8 mouse cellular contexts compared by ENCODE assay signal in genomic region chr7:27688815-27689612, GRCm38 (mm10). TPM values are rescaled to one million over a fixed set of nuclear protein-coding genes. Genes with fewer than 3 reads are reported as not detected.
DNase-seq lines count a peak whose midpoint lies in the region; ATAC-seq lines count a peak whose summit lies in the region.

Gene Zfp607b, plus strand, starts transcription at chr7:27689340.

- H3K4me2 ChIP-seq in intestine, embryonic 14.5 days (ENCODE audit: low read length): peak within 1 kb of the TSS; percentile 60

- peak; percentile 79 to 80 for DNase-seq in adrenal gland, adult 18-20 months (ENCODE audit: low spot score in 2 of 2)
- peak; percentile 94 for DNase-seq in embryo, embryonic 11 days
- peak; percentile 93 for DNase-seq in gastrocnemius, postnatal 25 days
- DNase-seq in intestine, embryonic 14.5 days (ENCODE audit: low spot score): peak; percentile 84
- DNase-seq in left cerebral cortex, postnatal 14 days (ENCODE audit: low spot score in 2 of 2): peak; percentile 91 to 97
- DNase-seq in mesoderm, embryonic 11.5 days (ENCODE audit: low read depth, low spot score): peak; percentile 96
- peak; percentile 95 to 98 for DNase-seq in right cerebral cortex, postnatal 36 days (ENCODE audit: low spot score in 2 of 2)
- peak; percentile 95 for DNase-seq in yolk sac, embryonic 10.5 days (ENCODE audit: low spot score)

- H3K27me3 ChIP-seq in intestine, embryonic 14.5 days (replicated peaks; ENCODE audit: control insufficient read depth, insufficient read depth, low read length): no peaks in the 10 kb centered on the region

- H3K9ac ChIP-seq in intestine, embryonic 14.5 days (ENCODE audit: low read length): peak within 1 kb of the TSS; percentile 57

- H3K27ac ChIP-seq in intestine, embryonic 14.5 days (ENCODE audit: low read depth): peak within 1 kb of the TSS; percentile 64

- intact Hi-C loops in left cerebral cortex, postnatal 14 days (cut with DNase I): loop anchor here (5.0 to 10.0 kb wide), 3 partner anchors 38 to 354 kb away; partner anchors contain the start of genes Blvrb, Ltbp4 and Sptbn4

- 0 out of 2 replicates have a peak, but pooled peaks cover 5% of the 10 kb centered on the region for H3K4me1 ChIP-seq in intestine, embryonic 14.5 days (replicated peaks; ENCODE audit: control insufficient read depth, insufficient read depth, low read length)

- H3K9me3 ChIP-seq in intestine, embryonic 14.5 days (ENCODE audit: control insufficient read depth, low read length): no peaks in the 10 kb centered on the region

- H3K36me3 ChIP-seq in intestine, embryonic 14.5 days (ENCODE audit: control insufficient read depth, insufficient read depth, low read length): no peaks in the 10 kb centered on the region

- H3K4me3 ChIP-seq in intestine, embryonic 14.5 days (ENCODE audit: low read depth, low read length): peak within 1 kb of the TSS; percentile 40

- WGBS in intestine, embryonic 14.5 days: under 1% methylated on average over 19 of the region's 19 CpGs

- peak; percentile 99 for ATAC-seq in intestine, embryonic 14.5 days (replicated peaks; ENCODE audit: low FRiP score, low TSS enrichment, low read depth)

RNA-seq across cellular contexts. Expression of gene Zfp607b, which starts in this region (rescaled TPM):
- total RNA-seq in adrenal gland, adult 18-20 months (2021): 1 to 10 TPM; 1.2 to 2.0 TPM
- total RNA-seq in gastrocnemius, postnatal 25 days (2021): under 1 TPM; 0.49 to 0.75 TPM
- 2.5 and 3.4 TPM in 2 replicates for polyA plus RNA-seq in intestine, embryonic 14.5 days (2014; fragmentation: Nextera tagmentation; extraction: Ambion mirVana)
- 1 to 10 TPM; 8.0 to 8.1 TPM for total RNA-seq in left cerebral cortex, postnatal 14 days (2021)

Comparison
In these comparisons a context has a peak if more than half of its experiments do, and no peak if none do; other contexts are left out.
1. Peak in every context shown above with its lines: DNase-seq, ATAC-seq, H3K4me3 ChIP-seq and H3K27ac ChIP-seq.
2. Peak in DNase-seq in gastrocnemius, postnatal 25 days; RNA of the gene not detected or under 1 TPM.